Mouse (Mus musculus) embryonic facial prominence, embryonic 11.5 days (tissue): Measurements from ENCODE around the gene Rhbdf1. TPM values are rescaled to one million over a fixed set of nuclear protein-coding genes. Genes with fewer than 3 reads are reported as not detected.
A peak's percentile ranks its signal among the peaks of the same experiment; 100 is the strongest.

ENCODE experiments used
- ATAC-seq: fragments of 200-750 bp; cut with Nextera tagmentation; replicated peaks from 2 replicates; pipeline ENCODE4 v1.8.0; 2017; ENCODE audit warnings: low read depth; ENCODE audit not compliant: insufficient number of reproducible peaks, low FRiP score, low TSS enrichment
- DNase-seq: peaks from one replicate; pipeline ENCODE4 v3.0.0-alpha.2; 2015; ENCODE audit warnings: low spot score
- H3K27ac ChIP-seq: fragments of 300-500 bp; sonication (generic); replicated peaks from 2 replicates; pipeline ENCODE4 v1.5.1; 2014; ENCODE audit warnings: mild to moderate bottlenecking, low read depth, low read length, control low read depth
- H3K27me3 ChIP-seq: fragments of 300-500 bp; sonication (generic); 2 replicates; pipeline ENCODE4 v1.6.1; 2014; ENCODE audit warnings: mild to moderate bottlenecking, low read length, moderate library complexity, mixed read lengths; ENCODE audit not compliant: control insufficient read depth, insufficient read depth
- H3K36me3 ChIP-seq: fragments of 300-500 bp; sonication (generic); replicated peaks from 2 replicates; pipeline ENCODE4 v1.6.1; 2014; ENCODE audit warnings: low read depth, mild to moderate bottlenecking, low read length, moderate library complexity, mixed read lengths; ENCODE audit not compliant: control insufficient read depth, insufficient read depth
- H3K4me1 ChIP-seq: fragments of 300-500 bp; sonication (generic); 2 replicates; pipeline ENCODE4 v1.6.1; 2014; ENCODE audit warnings: low read length, mixed read lengths; ENCODE audit not compliant: control insufficient read depth, insufficient read depth
- H3K4me2 ChIP-seq: fragments of 300-500 bp; sonication (generic); 2 replicates; pipeline ENCODE4 v1.6.1; 2014; ENCODE audit warnings: low read depth, mild to moderate bottlenecking, control low read depth, low read length, moderate library complexity
- H3K4me3 ChIP-seq: fragments of 300-500 bp; sonication (generic); 2 replicates; pipeline ENCODE4 v1.5.1; 2014; ENCODE audit warnings: low read depth, low read length, control low read depth
- H3K9ac ChIP-seq: fragments of 300-500 bp; sonication (generic); replicated peaks from 2 replicates; pipeline ENCODE4 v1.6.1; 2014; ENCODE audit warnings: mild to moderate bottlenecking, control low read depth, low read length
- H3K9me3 ChIP-seq: fragments of 300-500 bp; sonication (generic); replicated peaks from 2 replicates; pipeline ENCODE4 v1.6.1; 2016; ENCODE audit warnings: mild to moderate bottlenecking, low read length, inconsistent platforms, mixed read lengths; ENCODE audit not compliant: control insufficient read depth
- WGBS: fragments of 180-500 bp; shearing (Covaris S2); extraction: QIAGEN DNeasy Blood & Tissue Kit; methylation state at CpG from one replicate; pipeline ENCODE4 v1.1.7; 2014; 5-methylcytosine and 5-hydroxymethylcytosine counted together
- polyA plus RNA-seq: library from polyadenylated mRNA; unstranded; fragments of >200 nt; fragmentation: Nextera tagmentation; extraction: Ambion mirVana; gene quantifications from 2 replicates; pipeline ENCODE4 v1.2.1, GENCODE M21; 2014

The Rhbdf1 gene
- polyA plus RNA-seq, 1 experiment from 2014 or later = 21.6 TPM

GRCm38 (mm10) chr11:32161922-32162804 lies 59.9 kb downstream of the Rhbdf1 start:
- H3K36me3 ChIP-seq = no peaks in the 10 kb centered on the region
- peak; percentile 90 for ATAC-seq
- H3K4me3 ChIP-seq = peak overlapping the region; percentile 24
- no peak overlapping the region for H3K27ac ChIP-seq
- H3K9ac ChIP-seq = peak overlapping the region; percentile 60
- H3K9me3 ChIP-seq = no peaks in the 10 kb centered on the region
- H3K4me1 ChIP-seq = no peaks in the 10 kb centered on the region
- H3K4me2 ChIP-seq = peak overlapping the region; percentile 52
- H3K27me3 ChIP-seq = no peaks in the 10 kb centered on the region
- DNase-seq = peak; percentile 87
- 13% methylated on average over 28 of the region's 28 CpGs for WGBS

- peak; percentile 63 for DNase-seq
- H3K9ac ChIP-seq = peak overlapping the region; percentile 60; the same call in 1 of the 2 replicates
- no peak for ATAC-seq
Measured at GRCm38 (mm10) chr11:32161500-32161899, 60.6 kb downstream of the Rhbdf1 start.

GRCm38 (mm10) chr11:32160341-32160740 lies 61.8 kb downstream of the Rhbdf1 start:
- no peak overlapping the region for H3K9ac ChIP-seq
- no peak overlapping the region for H3K27ac ChIP-seq
- DNase-seq (no peak), ATAC-seq (no peak)
- H3K4me2 ChIP-seq = no peak overlapping the region
- WGBS = 71% methylated on average over 7 of the region's 7 CpGs
- H3K9me3 ChIP-seq = no peaks in the 10 kb centered on the region
- no peak overlapping the region for H3K4me3 ChIP-seq
- no peaks in the 10 kb centered on the region for H3K4me1 ChIP-seq
- no peaks in the 10 kb centered on the region for H3K27me3 ChIP-seq
- no peaks in the 10 kb centered on the region for H3K36me3 ChIP-seq

More at GRCm38 (mm10) chr11:32161500-32161899, 60.6 kb downstream of the Rhbdf1 start:
- no peaks in the 10 kb centered on the region for H3K9me3 ChIP-seq
- H3K4me1 ChIP-seq = no peaks in the 10 kb centered on the region
- WGBS = 9% methylated on average over 9 of the region's 9 CpGs
- H3K4me3 ChIP-seq = peak overlapping the region; percentile 24
- H3K4me2 ChIP-seq = peak overlapping the region; percentile 52
- no peaks in the 10 kb centered on the region for H3K27me3 ChIP-seq
- H3K36me3 ChIP-seq = no peaks in the 10 kb centered on the region
- H3K27ac ChIP-seq = no peak overlapping the region

Other genes with a start within 250 kb of the Rhbdf1 start
- 8.0 and 9.8 TPM in 2 replicates for gene Nsg2, start 221.8 kb downstream of the Rhbdf1 start, polyA plus RNA-seq
- gene Il9r, start 22.0 kb downstream of the Rhbdf1 start, polyA plus RNA-seq = 0.08 TPM in 1 of 2 replicates, not detected in the other
- 91.8 and 94.6 TPM in 2 replicates for gene Snrnp25, start 16.9 kb downstream of the Rhbdf1 start, polyA plus RNA-seq
- 29.6 and 30.9 TPM in 2 replicates for gene Mpg, start 4.2 kb upstream of the Rhbdf1 start, polyA plus RNA-seq
- 23.4 and 28.7 TPM in 2 replicates for gene Nprl3, start 45.4 kb upstream of the Rhbdf1 start, polyA plus RNA-seq
- 2,193 and 2,570 TPM in 2 replicates for gene Hba-x, start 54.1 kb upstream of the Rhbdf1 start, polyA plus RNA-seq
- gene Hba-a1, start 61.2 kb upstream of the Rhbdf1 start, polyA plus RNA-seq = 2,270 and 2,500 TPM in 2 replicates
- gene Hbq1b, start 64.7 kb upstream of the Rhbdf1 start, polyA plus RNA-seq = 6.3 and 6.8 TPM in 2 replicates
- gene Hba-a2, start 74.2 kb upstream of the Rhbdf1 start, polyA plus RNA-seq = 4,574 and 5,165 TPM in 2 replicates
- gene Hbq1a, start 77.8 kb upstream of the Rhbdf1 start, polyA plus RNA-seq = 0.50 TPM in 1 of 2 replicates, not detected in the other
- gene Sh3pxd2b, start 125.5 kb upstream of the Rhbdf1 start, polyA plus RNA-seq = 17.2 and 18.0 TPM in 2 replicates
- gene Ubtd2, start 233.1 kb upstream of the Rhbdf1 start, polyA plus RNA-seq = 99.8 and 104 TPM in 2 replicates